Mouse (Mus musculus) hindlimb bud, embryonic 11.5 days (tissue): ENCODE measurements around the gene Prm2.

Experiments
- DNase-seq: peaks from one replicate; pipeline ENCODE4 v3.0.0-alpha.2; 2012; ENCODE audit warnings: low read depth, low spot score; ENCODE audit errors: extremely low spot score

The Prm2 gene

GRCm38 (mm10) chr16:10796034-10796433 lies at the start of gene Prm2:
TSS of gene Prm2 (minus strand) at chr16:10796134.
- DNase-seq, result no peak

DNA sequence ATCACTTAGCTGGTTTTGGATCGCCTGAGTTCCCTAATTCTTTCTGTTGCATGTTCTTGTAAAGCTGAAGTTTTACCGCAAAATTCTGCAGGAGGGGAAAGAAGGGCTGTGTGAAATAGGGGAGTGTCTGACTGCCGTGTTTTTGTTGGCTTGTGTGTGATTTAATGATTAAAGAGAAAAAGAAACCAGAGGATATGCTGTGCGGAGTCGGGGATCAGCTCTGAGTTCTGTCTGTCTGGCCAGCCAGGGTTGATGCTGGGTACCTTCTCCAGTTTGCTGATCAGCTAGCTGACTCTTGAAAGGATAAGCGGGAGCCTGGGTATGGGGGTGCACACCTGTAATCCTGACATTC lies 48.4 kb upstream of the Prm2 start:
- DNase-seq, result no peak

DNA sequence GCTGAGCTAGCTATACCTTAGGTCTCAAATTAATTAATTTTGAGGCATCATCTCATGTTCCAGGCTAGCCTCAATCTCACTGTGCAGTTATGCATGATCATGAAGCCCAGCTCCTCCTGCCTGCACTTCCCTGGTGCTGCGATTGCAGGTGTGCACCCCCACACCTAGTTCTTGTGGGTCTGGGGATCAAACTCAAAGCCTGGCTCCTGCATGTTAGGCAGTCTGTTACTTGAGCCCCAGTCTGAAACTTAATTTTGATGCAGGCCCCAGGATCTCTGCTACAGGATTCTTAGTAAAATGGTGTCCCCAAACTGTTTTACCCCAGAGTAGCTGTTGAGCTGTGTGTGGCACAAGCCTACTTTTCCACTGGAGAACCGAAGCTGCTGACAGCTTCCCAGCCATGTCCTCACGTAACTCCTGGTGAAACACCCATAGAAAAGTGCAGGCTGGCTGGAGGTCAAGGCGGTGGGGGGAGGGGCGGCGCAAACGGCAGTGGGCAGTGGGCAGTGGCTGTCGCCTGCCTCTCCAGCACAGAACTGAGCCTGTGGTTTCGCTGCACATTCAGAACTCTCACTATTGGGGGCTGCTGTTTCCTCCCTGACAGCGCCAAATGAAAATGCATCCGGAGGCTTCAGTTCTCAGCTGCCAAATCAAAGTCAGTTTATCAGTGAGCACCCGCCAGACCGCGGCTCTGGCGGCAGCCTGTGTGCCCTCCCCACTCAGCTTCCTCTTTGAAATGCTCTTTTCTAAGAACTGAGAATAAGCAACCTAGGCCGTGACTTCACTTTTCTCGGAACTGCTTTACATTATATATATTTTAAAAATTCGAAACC lies 47.8 kb upstream of the Prm2 start:
- DNase-seq, result no peak

GRCm38 (mm10) chr16:10842282-10842855 lies 46.4 kb upstream of the Prm2 start:
- DNase-seq, result no peak

DNA sequence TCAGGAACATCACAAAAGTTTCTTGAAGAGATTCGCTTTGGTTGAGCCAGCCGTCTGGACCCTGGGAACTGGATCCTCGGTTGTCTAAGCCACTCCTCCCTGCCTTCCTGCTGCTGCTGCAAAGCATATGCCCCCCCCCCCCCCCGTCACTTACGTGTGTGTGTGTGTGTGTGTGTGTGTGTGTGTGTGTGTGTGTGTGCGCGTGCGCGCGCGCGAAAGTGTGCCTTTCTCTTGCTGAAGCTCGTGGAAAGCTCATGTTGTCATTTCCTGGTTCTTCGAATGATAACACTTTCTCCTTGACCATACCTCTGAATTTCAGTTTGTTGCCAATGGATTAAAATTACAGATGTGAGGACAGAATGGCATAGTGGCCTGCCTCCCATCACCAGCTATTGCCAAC lies 44.1 kb upstream of the Prm2 start:
- no peak for DNase-seq

DNA sequence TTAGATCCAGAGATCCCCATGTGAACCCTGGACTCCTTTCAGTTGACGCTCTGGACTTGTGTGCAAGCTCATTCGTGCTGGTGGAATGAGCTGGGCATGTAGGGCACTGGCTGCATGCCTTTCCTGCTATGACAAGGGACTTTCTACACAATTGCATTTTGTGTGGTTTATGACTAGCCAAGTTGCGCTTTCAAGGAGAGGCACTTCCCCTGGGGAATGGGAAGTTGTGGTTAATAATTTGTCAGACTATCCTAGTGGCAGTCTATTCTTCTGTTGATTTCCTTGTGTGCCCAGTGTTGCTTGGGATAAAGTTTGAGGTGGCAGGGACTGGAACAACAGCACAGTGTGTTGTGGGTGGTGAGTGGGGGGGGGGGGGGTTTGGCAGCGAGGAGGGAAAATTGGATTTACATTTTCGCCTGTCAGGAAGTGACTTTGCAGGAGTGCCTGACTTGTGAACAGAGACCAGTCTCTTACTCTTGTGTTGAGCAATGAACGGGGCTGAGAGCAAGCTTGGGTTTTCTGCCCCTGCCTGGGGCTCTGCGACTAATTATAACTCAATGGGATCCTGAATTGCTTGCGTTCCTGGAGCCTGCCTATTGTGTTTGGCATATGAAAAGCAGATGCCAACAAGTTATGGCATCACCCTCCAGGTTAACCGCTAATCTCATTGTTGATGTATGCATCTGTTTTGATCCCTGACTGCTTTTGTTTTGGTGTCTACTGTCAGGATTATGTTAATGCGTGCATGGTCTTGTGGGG lies 42.7 kb upstream of the Prm2 start:
- no peak for DNase-seq

- no peak for DNase-seq
These were observed 42.0 kb upstream of the Prm2 start for GRCm38 (mm10) chr16:10837903-10838302.

- no peak for DNase-seq
These were observed 41.3 kb upstream of the Prm2 start for GRCm38 (mm10) chr16:10837250-10837649.

- DNase-seq, result no peak
These were observed 40.5 kb upstream of the Prm2 start for GRCm38 (mm10) chr16:10836388-10836787.

- no peak for DNase-seq
These were observed 39.1 kb upstream of the Prm2 start, which contains the start of gene Rmi2 for GRCm38 (mm10) chr16:10834911-10835587. TSS of gene Rmi2 (plus strand) at chr16:10835059.

DNA sequence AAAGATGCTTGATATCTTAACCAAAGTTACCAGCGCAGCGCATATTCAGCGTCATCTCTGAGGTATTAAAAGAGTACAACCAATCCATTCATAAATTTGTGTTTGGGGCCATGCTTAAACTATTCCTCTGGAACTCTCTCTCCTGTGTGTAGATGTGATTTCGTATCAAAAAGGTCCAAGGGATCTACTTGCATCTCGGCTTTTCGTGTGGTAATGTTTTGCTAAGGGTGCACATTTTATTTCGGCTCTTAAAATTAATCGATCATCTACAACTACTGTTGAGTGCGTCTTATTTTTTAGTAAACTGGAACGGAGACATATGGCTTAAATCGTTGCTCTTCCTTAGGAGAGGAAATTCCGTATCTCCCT lies 38.6 kb upstream of the Prm2 start:
- no peak for DNase-seq

- no peak for DNase-seq
These were observed 32.5 kb upstream of the Prm2 start for GRCm38 (mm10) chr16:10828461-10828805.

DNA sequence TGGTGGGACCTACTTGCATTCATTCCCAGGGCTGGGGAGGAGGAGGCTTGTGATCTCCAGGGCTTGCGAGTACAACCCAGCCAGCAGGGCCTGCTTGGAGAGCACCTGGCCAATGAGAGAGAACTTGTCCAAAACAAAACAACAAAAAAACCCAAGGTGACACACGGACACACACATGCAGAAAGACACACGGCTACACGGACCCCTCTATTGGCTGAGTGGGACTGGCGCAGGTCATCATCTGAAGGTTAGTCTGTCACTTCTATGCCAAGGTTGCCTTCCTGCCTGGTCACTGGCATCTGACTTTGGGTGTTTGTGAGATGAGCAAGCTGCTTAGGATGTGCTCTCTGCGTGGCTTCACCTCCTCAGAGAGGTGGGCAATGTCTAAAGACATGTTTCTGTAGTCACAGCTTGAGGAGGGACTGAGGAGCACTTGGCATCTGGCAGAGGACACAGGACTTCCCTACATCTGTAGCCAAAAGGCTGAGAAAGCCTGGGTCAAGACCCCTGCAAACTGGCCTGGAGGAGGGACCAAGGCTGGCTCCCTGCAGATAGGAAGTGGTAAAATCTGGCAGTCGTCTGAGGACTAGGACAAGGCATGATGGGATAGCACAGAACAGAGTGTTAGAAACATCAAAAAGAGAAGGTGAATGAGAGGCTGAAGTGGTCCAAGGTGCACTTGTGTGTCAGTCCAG lies 32.0 kb upstream of the Prm2 start:
- no peak for DNase-seq

- no peak for DNase-seq
These were observed 31.3 kb upstream of the Prm2 start for GRCm38 (mm10) chr16:10827269-10827668.

DNA sequence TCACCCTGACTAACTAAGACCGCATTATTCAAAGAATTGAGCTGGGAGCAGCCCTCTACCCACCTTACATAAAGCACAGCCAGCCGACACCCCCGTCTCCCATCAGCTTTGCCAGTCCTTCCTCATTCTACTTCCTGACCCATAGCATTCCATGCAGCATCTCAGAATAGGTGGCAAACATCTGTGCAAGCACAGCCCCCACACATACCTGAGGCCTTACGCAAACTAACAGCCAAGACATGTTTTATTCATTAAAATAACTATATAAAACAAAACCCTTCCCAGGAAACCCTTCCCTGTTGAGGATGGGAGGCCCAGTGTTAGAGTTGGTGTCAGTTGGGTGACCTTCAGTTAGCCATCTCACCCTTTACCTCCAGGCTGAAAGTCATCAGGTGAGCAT lies 29.9 kb upstream of the Prm2 start:
- no peak for DNase-seq

DNA sequence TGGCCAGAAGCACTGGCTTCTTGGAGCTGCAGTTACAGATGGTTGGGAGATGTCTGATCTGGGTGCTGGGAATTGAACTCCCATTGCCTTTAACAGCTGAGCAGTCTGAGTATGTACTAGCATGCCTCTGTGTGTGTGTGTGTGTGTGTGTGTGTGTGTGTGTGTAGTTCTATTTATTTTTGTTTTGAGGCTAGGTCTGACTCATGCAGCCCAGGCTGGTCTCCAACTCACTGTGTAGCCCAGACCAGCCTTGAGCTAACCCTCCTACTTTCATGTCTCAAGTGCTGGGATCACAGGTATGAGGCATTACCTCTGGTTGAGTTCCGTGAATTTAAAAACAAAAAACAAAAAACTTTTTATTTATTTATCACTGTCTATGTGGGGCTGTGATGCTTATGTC lies 28.6 kb upstream of the Prm2 start:
- no peak for DNase-seq

DNA sequence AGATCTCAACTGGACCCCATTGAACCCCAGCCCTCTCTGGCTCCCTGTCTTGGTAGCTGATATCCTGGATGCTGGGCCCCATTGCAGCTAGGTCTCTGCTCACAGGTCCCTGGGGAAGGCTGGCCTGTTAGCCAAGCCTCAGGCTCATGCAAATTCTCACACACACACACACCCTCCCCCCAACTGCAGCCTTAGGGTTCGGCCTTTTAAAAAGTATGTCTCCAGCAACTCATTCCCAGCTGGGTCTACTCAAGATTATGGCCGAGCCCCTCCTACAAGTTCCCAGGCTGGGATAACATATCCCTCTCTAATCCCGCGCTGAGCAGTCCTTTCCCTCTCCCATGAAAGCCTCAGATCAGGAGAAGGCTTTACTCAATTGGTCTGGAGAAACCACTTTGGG lies 25.5 kb upstream of the Prm2 start:
- no peak for DNase-seq

DNA sequence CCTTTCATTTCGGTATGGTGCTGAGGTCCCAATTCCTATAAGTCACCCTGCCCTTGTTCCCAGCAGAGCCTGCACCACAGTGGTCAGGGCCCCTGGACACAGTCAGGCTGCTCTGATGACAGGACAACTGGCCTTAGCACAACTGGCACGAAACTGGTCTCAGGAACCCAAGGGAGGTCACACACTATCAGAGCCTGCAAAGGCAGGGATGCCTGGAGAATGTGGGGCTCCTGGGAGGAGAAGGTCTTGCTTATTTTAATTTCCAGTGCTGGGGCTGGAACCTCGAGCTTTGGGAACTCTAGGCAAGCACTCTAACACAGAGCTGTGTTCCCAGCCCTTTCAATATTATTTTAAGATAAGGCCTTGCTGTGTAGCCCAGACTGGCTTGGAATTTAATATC lies 24.0 kb upstream of the Prm2 start:
- no peak for DNase-seq

GRCm38 (mm10) chr16:10818579-10819135 lies 22.7 kb upstream of the Prm2 start:
- no peak for DNase-seq

- no peak for DNase-seq
These were observed 18.9 kb upstream of the Prm2 start for GRCm38 (mm10) chr16:10814864-10815263.

GRCm38 (mm10) chr16:10813726-10814125 lies 17.8 kb upstream of the Prm2 start:
- no peak for DNase-seq
